Mouse (Mus musculus) limb, embryonic 10.5 days (tissue): ENCODE results near the gene AU041133. TPM values are rescaled to one million over a fixed set of nuclear protein-coding genes. Genes with fewer than 3 reads are reported as not detected.
"Not testable (repeated sequence)": the region's sequence is repeated elsewhere in the genome, so short reads cannot be mapped to it uniquely, and the experiment has no call there.

Source experiments
- DNase-seq: peaks from one replicate; pipeline ENCODE4 v3.0.0-alpha.2; 2017; ENCODE audit warnings: low spot score
- H3K27ac ChIP-seq: fragments of 300-500 bp; sonication (generic); 2 replicates; pipeline ENCODE4 v1.5.1; 2016; ENCODE audit warnings: mild to moderate bottlenecking
- H3K27me3 ChIP-seq: fragments of 300-500 bp; sonication (generic); 2 replicates; pipeline ENCODE4 v1.6.1; 2016; ENCODE audit warnings: low read depth, mild to moderate bottlenecking; ENCODE audit not compliant: poor library complexity, severe bottlenecking
- H3K36me3 ChIP-seq: fragments of 300-500 bp; sonication (generic); 2 replicates; pipeline ENCODE4 v1.6.1; 2016; ENCODE audit warnings: mild to moderate bottlenecking, moderate library complexity
- H3K4me1 ChIP-seq: fragments of 300-500 bp; sonication (generic); 2 replicates; pipeline ENCODE4 v1.6.1; 2016
- H3K4me3 ChIP-seq: fragments of 300-500 bp; sonication (generic); 2 replicates; pipeline ENCODE4 v1.5.1; 2016; ENCODE audit warnings: mild to moderate bottlenecking, moderate library complexity
- H3K9me3 ChIP-seq: fragments of 300-500 bp; sonication (generic); replicated peaks from 2 replicates; pipeline ENCODE4 v1.6.1; 2016; ENCODE audit warnings: mild to moderate bottlenecking
- WGBS: fragments of 180-500 bp; shearing (Covaris S2); methylation state at CpG from one replicate; pipeline ENCODE4 v1.1.7; 2016; 5-methylcytosine and 5-hydroxymethylcytosine counted together
- polyA plus RNA-seq: library from polyadenylated mRNA; unstranded; fragments of >200 nt; fragmentation: Nextera tagmentation; extraction: Ambion mirVana; gene quantifications from 2 replicates; pipeline ENCODE4 v1.2.1, GENCODE M21; 2016

AU041133 gene
- 3.8 and 4.4 TPM in 2 replicates for polyA plus RNA-seq

DNA sequence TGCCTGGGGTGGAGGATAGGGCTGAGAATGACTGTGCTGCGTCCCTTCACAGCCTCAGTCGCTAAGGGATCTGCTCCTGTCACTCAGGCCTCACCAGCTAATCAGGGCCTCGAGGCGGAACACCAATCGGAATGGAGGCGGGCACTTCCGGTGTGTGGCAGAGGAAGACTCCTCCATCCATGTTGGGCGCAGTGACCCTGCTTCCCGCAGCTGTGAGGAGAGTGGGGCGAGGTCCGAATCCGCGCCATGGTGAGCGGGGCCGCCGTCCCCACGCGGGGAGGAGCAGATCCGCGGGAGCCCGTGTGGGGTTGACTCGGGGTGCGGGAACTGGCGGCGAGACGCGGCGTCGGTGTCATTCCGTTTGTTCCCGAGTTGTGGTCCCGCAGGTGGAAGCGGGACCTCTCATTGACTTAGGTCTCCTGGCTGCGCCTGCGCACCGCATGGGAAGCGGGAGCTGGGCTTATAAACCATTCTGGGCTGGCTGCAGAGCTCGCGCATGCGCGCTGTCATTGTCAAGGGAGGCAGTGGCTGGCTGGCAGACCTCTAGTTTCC, at the start of gene AU041133:
Gene AU041133, plus strand, starts transcription at position 164 of the 552 bp plus-strand sequence.
- Histone ChIP-seq H3K27me3 (no peaks in the 10 kb centered on the region), H3K27ac (peak within 1 kb of the TSS; percentile 88), H3K4me3 (peak within 1 kb of the TSS; percentile 75), H3K9me3 (peaks cover 7% of the 10 kb centered on the region; the same call in 1 of the 2 replicates), H3K4me1 (peaks cover 3% of the 10 kb centered on the region; the same call in 1 of the 2 replicates), H3K36me3 (peaks cover 15% of the 10 kb centered on the region; the same call in 1 of the 2 replicates)
- 3% methylated on average over 41 of the region's 41 CpGs for WGBS
- DNase-seq = peak; percentile 91

DNA sequence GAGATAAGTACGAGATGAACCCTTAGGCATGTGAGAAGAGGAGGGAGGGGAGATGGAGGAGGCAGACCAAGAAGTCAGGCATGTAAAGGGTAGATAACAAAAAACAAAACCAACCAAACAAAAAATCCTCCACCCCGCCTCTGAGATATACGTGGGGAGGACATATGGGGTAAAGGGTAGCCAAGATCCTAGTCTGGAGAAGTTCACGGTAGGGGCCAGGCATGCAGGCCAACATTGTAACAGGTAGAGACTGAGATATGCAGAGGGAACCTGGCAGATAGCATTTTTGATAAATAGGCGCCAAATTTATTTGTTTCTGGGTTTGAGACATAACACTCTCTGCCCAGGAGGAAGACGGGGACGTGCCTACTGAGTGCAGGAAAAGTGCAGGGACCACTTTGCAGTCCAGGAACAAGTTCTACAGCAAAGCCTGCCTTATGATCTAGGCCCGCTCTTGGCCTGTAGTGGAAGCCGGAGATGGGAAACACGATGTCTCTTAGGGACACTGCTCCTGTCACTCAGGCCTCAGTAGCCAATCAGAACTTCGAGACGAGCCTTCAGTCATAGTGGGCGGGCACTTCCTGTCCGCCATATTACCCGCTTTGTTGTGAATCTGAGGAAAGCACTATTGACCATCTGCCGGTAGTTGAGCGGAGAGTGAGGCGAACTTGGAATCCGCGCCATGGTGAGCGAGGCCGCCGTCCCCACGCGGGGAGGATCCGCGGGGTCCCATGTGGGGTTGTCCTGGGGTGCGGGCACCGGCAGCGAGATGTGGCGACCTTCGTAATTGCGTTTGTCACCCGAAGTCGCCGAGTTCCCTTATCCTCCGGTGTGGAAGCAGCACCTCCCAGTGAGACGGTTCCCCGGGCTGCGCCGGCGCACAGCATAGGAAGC, 44.8 kb upstream of the AU041133 start, which contains the start of gene BC024063:
Gene BC024063, plus strand, starts transcription at position 626 of the 894 bp plus-strand sequence.
- Histone ChIP-seq H3K36me3 (peaks cover 11% of the 10 kb centered on the region), H3K4me3 (peak within 1 kb of the TSS; percentile 56), H3K27ac (peak within 1 kb of the TSS; percentile 83)
- not testable (repeated sequence) for H3K9me3 ChIP-seq, H3K4me1 ChIP-seq, H3K27me3 ChIP-seq
- 20% methylated on average over 42 of the region's 42 CpGs for WGBS
- DNase-seq = peak; percentile 73

DNA sequence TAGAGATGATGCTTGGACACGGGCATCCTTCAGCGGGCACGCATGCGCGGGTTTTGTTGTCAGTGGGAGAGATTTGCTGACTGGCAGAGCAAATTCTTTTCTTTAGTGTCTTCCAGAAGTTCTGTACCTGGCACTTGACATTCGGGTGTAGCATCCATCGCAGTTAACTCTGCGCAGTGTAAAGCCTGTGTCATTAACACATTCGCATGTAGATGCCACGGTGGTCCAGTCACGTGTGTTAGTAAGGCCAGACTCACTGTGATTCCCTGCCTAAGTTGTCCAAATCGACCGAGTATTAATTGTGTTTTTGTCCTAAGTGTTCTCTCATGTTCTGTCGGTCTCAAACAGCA, 44.2 kb upstream of the AU041133 start:
- H3K27ac ChIP-seq = peak overlapping the region; percentile 83
- WGBS = 25% methylated on average over 14 of the region's 14 CpGs

DNA sequence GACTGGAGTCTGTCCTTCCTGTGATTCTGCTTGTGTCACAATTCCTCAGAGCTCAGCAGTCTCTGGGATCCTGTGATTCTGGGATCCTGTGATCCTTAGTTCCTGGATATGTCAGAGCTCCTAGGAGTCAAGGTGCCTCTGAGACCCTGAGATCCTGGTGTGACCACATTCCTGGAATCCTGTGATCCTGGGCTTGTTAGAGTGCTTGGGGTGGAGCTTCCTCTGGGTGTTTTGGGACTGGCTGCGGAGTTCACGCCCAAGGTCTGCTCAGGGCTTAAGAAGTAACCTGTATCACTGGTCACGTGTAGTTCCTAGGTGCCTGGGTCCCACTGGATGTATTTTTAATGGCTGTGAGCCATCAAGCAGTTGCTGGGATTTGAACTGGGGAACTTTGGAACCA, 10.6 kb upstream of the AU041133 start:
- H3K9me3 ChIP-seq = peaks cover 11% of the 10 kb centered on the region

More for the DNA sequence above, 44.2 kb upstream of the AU041133 start:
- not testable (repeated sequence) for H3K4me1 ChIP-seq, DNase-seq, H3K9me3 ChIP-seq, H3K27me3 ChIP-seq
- peak overlapping the region; percentile 56 for H3K4me3 ChIP-seq
- H3K36me3 ChIP-seq = peaks cover 12% of the 10 kb centered on the region

DNA sequence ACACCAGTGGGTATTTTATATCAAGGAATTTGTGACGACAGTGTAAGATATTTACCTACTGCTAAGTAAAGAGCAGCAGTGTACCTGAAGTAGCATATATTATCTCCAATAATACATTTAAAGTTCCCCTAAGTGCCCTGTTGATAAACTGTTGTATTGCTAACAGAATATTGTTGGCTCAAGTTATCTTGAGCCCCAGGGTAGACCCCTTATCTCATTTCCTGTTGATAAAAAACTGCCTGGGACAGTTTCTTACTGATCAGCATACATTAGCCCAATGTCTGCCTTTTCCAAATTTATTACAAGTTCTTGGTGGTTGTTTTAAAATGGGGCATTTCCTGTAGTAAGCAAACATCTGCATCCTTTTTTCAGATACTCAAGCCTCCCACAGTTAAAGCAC, 17.5 kb downstream of the AU041133 start:
- H3K36me3 ChIP-seq = peaks cover 55% of the 10 kb centered on the region
- DNase-seq = no peak
- H3K4me3 ChIP-seq = no peak overlapping the region
- H3K27ac ChIP-seq = no peak overlapping the region
- peaks cover 15% of the 10 kb centered on the region for H3K9me3 ChIP-seq
- H3K27me3 ChIP-seq = no peaks in the 10 kb centered on the region
- WGBS = 95% methylated on average over 1 of the region's 1 CpGs
- H3K4me1 ChIP-seq = no peaks in the 10 kb centered on the region

More for the DNA sequence above, 10.6 kb upstream of the AU041133 start:
- H3K27ac ChIP-seq = no peak overlapping the region
- H3K27me3 ChIP-seq = no peaks in the 10 kb centered on the region
- 79% methylated on average over 3 of the region's 3 CpGs for WGBS
- no peak overlapping the region for H3K4me3 ChIP-seq
- no peaks in the 10 kb centered on the region for H3K4me1 ChIP-seq
- no peaks in the 10 kb centered on the region for H3K36me3 ChIP-seq
- DNase-seq = no peak

DNA sequence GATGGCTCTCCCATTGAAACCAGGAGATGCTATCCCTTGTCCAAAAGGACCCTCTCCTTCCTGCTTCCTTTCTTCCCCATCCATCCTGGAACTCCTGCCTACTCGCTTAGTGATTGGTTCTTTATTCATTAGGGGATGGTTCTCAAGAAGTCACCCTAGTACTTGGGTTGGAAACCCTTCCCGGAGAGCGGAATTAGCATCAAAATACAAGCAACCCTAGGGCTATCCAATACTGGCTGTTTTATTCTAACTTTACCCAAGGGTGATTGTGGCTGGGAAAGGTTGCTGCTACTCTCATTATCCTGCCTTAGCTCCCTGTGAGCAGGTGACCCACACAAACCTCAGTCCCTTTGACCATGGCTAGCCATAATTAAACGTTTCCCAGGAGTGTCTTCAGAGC, 19.8 kb downstream of the AU041133 start:
- Histone ChIP-seq H3K27me3 (no peaks in the 10 kb centered on the region), H3K4me3 (no peak overlapping the region), H3K27ac (no peak overlapping the region), H3K9me3 (peaks cover 35% of the 10 kb centered on the region), H3K4me1 (no peaks in the 10 kb centered on the region), H3K36me3 (peaks cover 67% of the 10 kb centered on the region)
- WGBS = 80% methylated on average over 4 of the region's 4 CpGs
- no peak for DNase-seq

DNA sequence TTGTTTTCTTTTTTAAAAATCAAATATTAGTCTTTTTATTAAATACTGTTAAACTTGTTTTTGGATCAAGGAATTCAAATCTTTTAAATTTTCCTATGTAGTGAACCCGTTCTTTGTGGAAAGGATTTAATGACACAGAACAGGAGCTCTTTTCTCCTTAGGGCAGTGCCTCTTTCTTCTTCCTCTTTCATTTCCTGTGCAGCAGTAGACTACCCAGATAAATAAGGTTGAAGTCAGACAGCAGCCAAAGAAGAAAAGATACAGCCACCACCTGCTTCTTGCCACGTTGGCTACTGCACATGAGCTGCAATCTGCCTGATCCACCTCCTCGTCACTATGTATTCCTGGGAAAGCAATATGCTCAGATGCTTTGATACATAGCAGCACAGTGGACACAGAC, 40.0 kb downstream of the AU041133 start:
- no peaks in the 10 kb centered on the region for H3K36me3 ChIP-seq
- 86% methylated on average over 3 of the region's 3 CpGs for WGBS
- no peaks in the 10 kb centered on the region for H3K4me1 ChIP-seq
- H3K4me3 ChIP-seq = no peak overlapping the region
- no peak for DNase-seq
- no peaks in the 10 kb centered on the region for H3K9me3 ChIP-seq
- no peak overlapping the region for H3K27ac ChIP-seq
- no peaks in the 10 kb centered on the region for H3K27me3 ChIP-seq

DNA sequence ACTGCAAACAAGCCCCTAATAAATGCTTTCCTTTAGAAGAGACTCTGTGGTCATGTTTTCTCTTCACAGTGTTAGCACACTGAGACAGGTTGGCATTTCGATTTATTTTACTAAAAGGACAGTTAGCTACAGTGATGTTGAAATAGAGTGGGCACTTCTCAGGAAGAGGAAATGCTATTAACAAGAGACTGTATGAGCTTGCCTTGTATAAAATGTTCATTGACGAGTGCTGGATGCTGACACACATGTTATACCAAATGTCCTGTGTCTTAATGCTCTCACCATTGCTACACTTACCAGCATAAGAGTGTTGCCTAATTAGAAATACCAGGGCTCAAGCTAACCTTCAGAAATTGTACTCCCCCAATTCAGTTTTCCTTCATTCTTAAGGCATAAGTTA, 42.0 kb downstream of the AU041133 start:
- WGBS = 79% methylated on average over 2 of the region's 2 CpGs

DNA sequence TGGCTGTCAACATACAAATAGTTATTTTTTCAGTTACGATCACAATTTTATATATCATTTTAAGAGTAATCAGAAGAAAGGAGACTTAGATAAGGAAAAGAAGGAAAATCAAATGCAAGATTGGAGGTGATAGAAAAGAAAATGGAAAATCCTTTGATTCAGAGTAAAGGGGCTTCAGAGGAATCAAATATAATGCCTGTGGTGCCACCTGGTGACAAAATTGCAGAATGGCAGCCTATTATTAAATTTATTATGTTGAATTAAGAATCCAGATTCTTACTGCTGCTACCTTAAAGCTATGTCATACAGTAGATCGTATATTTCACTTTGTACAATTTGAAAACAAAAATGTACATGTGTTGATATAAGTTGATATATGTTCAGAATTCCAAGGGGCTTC, 43.0 kb downstream of the AU041133 start:
- DNase-seq = no peak
- Histone ChIP-seq H3K27ac (no peak overlapping the region), H3K36me3 (no peaks in the 10 kb centered on the region), H3K4me3 (no peak overlapping the region), H3K9me3 (no peaks in the 10 kb centered on the region), H3K27me3 (no peaks in the 10 kb centered on the region), H3K4me1 (no peaks in the 10 kb centered on the region)
- 59% methylated on average over 2 of the region's 2 CpGs for WGBS

More for the DNA sequence above, 42.0 kb downstream of the AU041133 start:
- Histone ChIP-seq H3K36me3 (no peaks in the 10 kb centered on the region), H3K27me3 (no peaks in the 10 kb centered on the region), H3K4me3 (no peak overlapping the region), H3K4me1 (no peaks in the 10 kb centered on the region), H3K27ac (no peak overlapping the region), H3K9me3 (no peaks in the 10 kb centered on the region)
- DNase-seq = no peak

DNA sequence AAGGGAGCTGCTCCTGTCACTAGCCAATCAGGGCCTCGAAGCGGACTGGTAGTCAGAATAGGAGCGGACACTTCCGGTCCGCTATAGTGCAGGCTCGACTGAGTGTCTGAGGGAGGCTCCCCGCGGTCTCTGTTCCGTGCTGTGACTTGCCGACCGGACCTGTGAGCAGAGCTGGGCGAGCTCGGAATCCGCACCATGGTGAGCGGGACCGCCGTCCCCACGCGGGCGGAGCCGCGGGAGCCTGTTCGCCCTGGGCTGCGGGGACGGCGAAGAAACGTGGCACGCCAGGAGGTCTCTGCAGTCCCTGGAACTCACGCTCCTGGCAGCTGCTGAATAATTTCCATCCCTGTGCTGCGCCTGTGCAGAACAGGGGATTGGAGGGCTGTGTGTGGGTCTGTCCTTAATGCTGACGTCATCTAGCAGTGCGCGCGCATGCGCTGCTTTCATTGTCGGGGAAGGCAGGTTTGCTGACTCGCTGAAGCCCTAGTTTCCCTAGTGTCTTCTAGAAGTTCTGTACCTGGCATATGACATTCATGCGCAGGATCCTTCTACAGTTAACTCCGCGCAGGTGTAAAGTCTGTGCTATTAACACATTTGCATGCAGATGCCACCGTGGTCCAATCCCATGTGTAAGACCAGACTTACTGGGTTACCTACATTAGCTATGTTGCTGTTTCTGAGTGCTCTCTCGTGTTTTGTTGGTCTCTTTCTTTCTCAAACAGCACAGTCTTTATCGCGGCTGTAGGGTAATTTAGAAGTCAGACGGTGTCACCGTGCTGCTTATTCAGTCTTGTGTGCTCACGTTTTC, 50.6 kb downstream of the AU041133 start:
- 7% methylated on average over 47 of the region's 47 CpGs for WGBS

More for the DNA sequence above, 50.6 kb downstream of the AU041133 start:
- H3K4me3 ChIP-seq = peak overlapping the region; percentile 79
- H3K27ac ChIP-seq = peak overlapping the region; percentile 94
- DNase-seq = peak; percentile 89
- 0 out of 2 replicates have a peak, but pooled peaks cover 2% of the 10 kb centered on the region for H3K9me3 ChIP-seq
- no peaks in the 10 kb centered on the region for H3K27me3 ChIP-seq
- peaks cover 6% of the 10 kb centered on the region for H3K4me1 ChIP-seq
- no peaks in the 10 kb centered on the region for H3K36me3 ChIP-seq
